Mouse (Mus musculus): ENCODE results near the gene Lrch3.
A peak's percentile ranks its signal among the peaks of the same experiment; 100 is the strongest.
"Not testable (repeated sequence)": the region's sequence is repeated elsewhere in the genome, so short reads cannot be mapped to it uniquely, and the experiment has no call there.

Gene Lrch3

DNA sequence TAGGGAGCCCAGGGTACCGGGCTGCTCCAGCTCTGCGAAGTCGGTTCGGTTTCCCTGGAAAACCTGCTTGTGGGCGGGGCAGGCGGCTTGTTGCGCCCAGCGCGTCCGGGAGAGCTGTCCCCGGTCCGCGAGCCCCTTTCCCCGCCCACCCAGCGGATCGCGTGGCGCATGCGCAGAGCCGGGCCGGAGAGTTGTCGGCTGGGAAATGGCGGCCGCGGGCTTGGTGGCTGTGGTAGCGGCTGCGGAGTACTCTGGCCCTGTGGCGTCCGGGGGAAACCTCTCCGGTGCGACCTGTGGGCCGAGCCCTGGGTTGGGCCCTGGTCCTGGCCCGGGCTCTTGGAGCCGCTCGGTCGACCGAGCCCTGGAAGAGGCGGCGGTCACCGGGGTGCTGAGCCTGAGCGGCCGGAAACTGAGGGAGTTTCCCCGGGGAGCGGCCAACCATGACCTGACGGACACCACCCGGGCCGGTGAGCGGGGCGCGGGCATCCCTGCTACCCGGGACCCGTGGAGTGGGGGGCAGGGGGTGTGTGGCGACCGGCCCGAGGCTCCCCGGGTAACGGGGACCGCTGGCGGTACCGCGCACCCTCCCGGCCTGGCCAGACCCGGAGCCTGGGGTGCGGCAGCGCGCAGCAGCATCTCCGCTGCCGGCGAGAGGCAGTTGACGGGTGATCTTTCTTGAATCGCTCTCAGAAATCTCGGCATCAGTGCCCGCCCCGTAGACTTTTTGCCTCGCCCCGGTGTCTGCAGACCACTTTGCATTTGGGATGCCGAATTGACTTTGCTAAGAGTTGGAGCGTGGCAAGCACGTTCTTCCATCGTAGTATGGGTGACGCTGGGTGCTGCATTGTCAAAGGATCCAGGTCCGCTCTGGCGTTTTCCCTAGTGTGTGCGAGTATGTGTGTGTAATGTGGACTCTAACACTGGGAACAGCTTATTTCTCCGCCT, at the start of gene Lrch3:
Lrch3 (plus strand) TSS at position 164 of the 945 bp plus-strand sequence.
- DNase-seq (ENCODE audit: low spot score in 2 of 2) = peak; percentile 52 to 92

DNA sequence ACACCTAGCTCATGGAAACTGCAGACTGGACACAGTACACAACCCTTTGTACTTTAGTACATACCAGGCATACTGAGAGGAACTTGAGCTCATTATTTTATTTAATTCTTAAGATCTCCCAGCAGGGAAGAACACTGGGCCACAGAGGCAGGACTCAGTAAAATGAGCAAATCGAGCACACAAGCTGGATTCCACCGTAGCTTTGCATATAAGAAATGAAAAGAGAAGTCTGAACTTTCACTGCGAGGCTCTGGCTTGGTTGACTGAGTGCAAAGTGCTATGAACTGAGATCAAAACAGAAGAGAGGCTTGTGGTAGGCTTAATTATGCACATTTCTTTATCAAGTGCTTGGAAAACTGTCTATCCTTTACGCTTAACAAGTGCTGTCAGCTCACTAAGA, 48.5 kb upstream of the Lrch3 start:
- DNase-seq (ENCODE audit: low spot score in 2 of 2) = no peak

DNA sequence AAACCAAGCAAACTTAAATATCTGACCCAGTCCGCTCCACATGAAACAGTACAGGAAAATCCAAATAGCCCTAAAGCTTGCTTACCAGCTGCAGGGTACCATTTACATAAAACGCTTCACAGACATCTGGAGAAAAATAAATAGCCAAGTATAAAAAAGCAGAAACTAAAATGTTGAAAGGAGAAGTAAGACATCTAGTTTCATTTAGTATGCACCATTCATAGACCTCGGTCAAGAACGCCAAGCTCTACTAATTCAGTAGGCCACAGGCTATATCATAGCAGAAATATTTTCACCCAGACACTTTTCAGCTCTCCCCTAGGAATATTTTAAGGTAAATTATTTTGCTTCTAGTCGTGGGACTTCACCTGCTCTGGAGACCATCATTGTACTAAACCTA, 47.2 kb upstream of the Lrch3 start:
- DNase-seq (ENCODE audit: low spot score in 2 of 2) = no peak

DNA sequence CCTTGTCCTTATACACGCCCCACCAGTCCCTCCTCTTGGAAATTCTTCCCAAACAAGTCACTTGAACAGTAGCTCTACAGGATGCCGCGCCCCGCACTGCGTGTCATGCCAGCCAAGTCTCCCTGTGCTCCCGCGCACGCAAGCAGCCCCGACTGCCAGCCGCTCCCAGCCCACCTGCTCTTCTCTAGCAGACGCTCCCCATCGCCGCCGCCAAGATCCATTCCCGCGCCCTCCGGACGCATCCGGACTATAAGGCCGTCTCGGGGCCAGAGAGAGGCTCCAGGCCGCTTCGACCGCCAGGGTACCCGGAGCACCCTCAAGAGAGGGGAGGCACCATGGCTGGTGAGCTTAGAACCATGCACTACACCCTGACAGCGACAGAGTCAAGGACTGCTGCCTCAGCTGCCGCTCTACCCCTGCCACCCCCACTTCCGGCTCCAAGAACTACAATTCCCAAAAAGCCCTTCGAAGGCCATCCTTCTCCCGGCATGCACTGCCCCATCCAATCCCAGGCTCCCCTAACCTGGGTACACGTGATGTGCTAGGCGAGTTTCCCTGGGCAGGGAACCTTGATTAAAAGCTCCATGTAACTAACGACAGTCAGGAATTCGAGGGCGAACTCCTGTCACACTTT, 45.9 kb upstream of the Lrch3 start:
- DNase-seq (ENCODE audit: low spot score in 2 of 2) = peak; percentile 84 to 92

DNA sequence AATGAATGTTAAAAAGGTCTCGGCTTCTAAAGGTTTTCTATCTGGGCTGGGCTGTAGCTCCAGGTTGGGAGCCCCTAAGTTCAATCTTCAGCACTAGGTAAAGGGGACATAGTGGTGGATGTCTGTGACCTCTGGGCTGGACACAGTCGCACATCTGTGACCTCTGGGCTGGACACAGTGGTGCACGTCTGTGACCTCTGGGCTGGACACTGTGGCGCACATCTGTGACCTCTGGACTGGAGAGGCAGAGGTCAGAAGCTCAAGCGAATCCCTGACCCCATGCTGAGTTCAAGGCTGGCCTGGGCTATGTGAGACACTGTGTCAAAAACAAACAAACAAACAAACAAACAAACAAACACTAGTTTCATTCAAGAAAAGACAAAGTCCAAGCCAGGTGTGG, 43.7 kb upstream of the Lrch3 start:
- no peak for DNase-seq (ENCODE audit: low spot score in 2 of 2)

DNA sequence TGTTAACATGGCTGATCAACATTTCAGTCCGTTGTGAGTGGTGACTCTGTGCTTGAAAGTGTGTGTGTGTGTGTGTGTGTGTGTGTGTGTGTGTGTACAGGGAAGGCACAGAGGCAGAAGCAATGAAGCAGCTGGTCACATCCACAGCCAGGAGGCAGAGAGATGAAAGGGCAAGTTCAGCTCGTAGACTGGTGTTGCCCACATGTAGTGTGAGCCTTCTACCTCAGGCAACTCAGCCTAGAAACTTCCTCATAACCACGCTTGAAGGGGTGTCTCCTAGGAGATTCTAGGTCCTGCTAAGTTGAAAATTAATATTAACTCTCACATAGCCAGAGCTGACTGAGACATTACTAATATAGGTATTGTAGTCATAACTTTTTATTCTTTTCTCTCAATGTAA, 40.5 kb upstream of the Lrch3 start:
- DNase-seq (ENCODE audit: low spot score in 2 of 2) = no peak

DNA sequence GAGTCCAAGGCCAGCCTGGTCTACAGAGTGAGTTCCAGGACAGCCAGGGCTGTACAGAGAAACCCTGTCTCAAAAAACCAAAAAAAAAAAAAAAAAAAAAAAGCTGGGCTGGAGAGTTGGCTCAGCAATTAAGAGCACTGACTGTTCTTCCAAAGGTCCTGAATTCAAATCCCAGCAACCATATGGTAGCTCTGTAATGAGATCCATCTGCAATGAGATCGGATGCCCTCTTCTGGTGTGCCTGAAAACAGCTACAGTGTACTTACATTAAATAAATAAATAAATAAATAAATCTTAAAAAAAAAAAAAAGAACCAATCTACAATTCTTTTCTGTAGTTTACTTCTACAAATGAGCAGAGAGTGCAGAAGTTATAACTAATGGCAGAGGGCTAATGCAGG, 38.6 kb upstream of the Lrch3 start:
- DNase-seq (ENCODE audit: low spot score in 2 of 2) = not testable (repeated sequence)

DNA sequence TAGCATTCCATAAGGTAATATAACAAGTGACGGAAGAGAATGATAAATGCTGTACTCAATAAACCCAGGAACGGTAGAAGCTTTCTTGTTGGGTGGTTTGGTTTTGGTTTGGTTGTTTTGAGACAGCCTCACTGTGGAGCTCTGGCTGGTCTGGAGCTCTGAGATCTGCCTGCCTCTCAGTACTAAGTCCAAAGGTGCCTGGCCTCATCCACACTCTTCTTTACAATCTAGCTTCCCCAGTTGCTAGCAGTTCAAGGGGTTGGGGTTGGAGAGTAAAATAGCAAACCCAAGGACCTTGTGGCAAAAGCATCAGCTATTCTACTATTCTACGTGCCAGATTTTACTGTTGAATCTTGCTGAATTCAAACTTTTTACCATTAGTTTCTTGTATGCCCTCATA, 38.1 kb upstream of the Lrch3 start:
- DNase-seq (ENCODE audit: low spot score in 2 of 2) = no peak

DNA sequence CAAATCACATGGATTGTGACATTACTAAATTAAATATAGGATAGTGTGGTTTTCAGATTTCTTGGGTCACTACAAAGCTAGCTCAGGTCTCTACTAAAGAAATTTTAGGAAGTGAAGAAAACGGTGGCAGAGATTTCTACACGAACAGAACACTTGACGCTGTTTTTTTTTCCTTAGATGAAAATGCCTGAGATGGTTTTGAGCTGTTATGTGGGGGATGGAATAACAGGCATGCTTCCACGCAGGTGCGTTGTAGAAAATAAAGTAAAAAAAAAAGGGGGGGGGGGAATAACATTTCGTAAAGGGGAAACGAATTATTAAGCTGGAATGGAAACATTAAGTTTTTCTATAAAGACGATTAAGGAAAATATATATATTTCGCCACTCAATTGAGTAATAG, 37.1 kb upstream of the Lrch3 start:
- no peak for DNase-seq (ENCODE audit: low spot score in 2 of 2)

DNA sequence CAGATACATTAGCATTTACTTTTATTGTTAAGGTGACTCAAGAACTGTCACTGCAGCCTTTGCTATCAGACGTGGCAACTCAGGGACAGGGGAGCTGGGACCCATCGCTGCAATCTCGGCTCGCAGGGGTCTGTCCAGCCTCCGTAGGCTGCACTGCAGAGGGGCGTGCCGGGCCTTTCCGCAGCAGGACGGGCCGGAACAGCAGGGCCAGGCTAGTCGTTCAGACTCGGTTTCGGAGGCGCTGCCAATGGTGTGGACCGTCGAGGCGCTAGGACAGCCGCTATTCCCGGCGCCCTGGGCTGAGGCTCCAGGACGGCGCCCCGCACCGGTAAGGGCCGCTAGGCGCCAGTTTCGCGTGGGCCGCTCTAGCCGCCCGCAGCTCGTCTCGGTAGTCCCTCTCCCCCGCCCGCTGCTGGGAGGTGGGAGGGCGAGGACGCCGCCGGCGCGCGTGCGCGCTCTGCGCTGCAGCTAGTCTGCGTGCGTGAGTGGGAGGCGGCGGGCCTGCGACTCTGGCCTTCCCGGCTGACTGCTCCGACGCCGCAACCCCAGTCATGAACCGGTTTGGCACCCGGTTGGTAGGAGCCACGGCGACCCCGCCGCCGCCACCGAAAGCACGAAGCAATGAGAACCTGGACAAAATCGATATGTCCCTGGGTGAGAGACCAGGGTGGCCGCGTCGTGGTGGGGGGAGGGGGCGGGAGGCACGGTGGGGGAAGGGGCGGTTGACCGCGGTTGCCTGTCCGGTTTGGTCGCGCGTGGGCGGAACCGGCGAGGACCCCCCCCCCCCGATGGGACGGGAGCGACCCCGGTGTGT, 36.4 kb upstream of the Lrch3 start, which contains the start of the genes Fyttd1 and Rubcn:
Fyttd1 (plus strand) TSS at position 158 of the 814 bp plus-strand sequence.
Rubcn (minus strand) TSS at position 424 of the 814 bp plus-strand sequence.
- peak; percentile 90 to 95 for DNase-seq (ENCODE audit: low spot score in 2 of 2)

DNA sequence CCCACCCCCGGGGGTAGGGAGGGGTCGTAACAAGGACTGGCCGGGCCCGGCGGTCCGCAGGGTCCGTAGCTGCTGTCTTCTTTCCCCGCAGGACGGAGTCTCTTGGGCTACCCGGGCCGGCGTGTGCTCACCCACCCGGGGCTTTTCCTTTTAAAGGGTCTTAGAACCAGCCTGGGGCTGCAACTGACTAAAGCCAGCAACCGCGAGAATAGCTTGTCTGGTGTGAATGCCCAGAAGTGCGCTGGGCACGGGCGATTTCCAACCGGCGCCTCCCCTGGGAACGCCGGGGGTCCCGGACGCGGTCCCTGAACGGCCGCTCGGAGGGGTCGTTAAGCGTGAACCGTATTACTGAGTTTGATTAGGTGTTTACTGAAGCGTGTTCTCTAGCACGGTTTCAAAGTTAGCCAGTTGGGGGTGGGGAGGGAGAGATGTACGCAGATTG, 35.7 kb upstream of the Lrch3 start:
- DNase-seq (ENCODE audit: low spot score in 2 of 2) = no peak

DNA sequence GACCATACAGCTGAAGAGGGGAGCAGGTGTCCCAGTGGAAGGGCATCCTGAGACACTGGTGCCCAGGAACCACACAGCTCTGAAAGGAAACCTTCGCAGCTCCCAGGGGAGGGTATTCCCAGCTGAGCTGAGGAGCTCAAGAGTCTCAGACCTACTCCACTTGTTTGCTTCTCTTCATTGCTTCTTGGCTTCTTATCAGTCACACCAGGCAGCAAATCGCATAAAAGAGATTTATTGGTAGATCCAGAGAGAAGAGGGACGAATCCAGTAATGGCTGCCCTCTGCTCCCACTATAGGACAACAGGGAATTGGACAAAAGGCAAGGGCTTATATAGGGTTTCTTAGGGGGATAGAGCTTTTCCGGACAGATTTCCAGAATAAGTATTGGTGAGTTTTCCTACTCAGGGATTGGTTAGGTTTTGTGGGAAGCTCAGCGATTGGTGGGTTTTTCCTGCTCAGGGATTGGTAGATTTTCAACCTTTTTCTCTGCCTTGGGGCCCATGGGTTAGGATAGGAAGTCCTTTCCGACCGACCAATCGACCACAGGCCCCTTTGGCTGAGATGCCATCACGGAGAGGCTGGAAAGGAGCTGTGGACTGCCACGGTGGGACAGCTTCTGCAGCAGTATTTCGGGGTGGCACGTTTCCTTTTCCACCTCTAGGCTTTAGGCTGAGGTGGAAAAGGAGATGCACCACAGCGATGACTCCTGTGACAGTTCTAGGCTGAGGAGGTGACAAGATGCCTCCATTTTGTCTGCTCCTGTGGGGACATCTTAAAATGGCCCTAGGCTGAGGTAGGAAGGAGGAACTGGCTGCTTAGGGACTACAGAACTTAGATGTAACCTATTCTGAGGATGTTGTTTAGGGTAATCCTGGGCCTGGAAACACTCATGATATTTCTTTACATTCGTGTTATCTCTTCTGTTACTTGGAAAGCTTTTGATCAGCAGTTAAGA, 34.7 kb upstream of the Lrch3 start:
- DNase-seq (ENCODE audit: low spot score in 2 of 2) = no peak

DNA sequence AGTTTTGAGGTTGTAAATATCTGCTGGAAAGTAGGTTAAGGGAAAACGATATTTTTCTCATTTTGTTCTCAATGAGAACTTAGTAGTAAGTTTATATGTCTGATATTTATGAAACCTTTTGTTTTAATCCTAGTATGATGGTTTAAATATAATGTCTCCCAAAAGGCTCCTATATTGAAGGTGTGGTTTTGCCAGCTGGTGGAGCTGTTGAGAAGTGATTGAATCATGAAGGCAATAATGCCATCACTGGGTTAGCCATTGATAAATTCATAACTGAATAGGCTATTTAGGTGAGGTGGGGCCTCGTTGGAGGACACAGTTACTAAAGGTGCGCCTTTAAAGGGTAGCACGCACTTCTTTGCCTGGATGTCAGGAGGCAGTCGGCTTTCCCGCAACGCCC, 32.4 kb upstream of the Lrch3 start:
- DNase-seq (ENCODE audit: low spot score in 2 of 2) = no peak

DNA sequence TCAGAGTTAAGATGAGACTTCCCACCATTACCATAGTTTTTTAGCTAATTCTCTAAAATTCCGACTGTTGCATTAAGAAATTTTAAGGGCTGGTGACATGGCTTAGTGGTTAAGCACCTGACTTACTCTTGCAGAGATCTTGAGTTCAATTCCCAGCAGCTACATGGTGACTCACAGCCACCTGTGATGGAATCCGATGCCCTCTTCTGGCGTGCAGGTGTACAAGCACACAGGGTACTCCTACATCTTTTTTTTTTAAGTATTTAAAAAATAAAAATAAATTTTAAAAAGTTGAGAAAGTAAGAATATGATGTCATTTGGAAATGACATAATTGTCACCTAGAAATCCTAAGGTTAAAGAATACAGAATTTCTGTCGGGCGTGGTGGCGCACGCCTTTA, 25.9 kb upstream of the Lrch3 start:
- no peak for DNase-seq (ENCODE audit: low spot score in 2 of 2)

DNA sequence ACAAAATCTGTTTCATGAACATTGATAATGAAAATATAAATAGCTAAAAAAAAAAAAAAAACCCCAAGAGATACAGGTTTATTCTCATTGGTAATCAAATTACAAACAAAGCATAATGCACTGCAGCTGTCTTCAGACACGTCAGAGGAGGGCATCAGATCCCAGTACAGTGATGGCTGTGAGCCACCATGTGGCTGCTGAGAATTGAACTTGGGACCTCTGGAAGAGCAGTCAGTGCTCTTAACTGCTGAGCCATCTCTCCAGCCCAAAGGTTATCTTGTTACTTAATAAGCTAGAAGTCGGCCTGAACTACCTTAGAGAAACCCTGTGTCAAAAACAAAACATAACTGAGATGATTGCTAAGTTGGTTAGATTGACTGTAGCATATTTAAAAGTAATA, 24.0 kb upstream of the Lrch3 start:
- no peak for DNase-seq (ENCODE audit: low spot score in 2 of 2)

DNA sequence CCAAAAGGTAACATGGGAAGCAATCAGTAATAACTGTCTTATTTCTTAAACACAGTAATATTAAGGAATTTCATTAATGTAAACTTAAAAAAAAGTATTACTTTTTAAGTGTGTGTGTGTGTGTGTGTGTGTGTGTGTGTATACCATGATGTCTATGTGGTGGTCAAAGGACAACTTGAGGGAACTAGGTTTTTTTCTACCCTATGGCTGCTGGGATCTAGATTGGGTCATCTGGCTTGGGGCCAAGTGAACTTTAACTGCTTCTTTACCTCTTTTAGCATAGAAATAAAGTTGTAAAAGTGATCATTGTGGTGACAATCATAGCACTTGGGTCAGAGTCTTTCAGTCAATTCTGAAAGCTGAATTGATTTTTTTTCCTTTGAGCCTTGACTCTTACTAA, 17.8 kb upstream of the Lrch3 start:
- DNase-seq (ENCODE audit: low spot score in 2 of 2) = no peak

DNA sequence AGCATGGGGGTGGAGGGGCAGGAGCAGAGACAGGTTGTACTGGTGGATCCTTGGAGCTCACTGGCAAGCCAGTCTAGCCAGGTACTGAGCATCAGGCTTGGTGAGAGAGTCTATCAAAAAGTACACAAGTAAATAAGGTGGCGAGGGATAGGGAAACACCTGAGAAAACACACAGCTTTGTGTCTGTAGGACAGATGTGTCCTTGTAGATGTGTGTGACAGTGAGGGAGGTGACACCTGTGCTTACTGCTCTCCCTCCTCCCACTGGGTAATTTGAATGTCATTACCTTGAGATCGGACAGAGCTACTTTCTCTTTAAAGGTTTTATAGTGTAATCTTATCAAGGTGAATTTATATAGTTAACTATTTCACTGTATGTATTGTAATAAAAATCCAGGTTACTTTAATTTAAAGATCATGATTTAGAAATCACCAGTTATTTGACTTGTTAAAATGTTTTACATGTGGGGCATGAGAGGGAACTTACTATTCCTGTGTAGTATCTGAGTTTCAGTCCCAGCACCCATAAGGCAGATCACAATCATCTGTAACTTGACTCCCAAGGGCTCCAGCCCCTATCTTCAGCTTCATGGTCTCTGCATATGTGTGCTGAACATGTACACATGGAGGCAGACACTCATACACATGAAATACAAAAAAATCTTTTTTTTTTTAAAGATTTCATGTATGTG, 12.4 kb upstream of the Lrch3 start:
- DNase-seq (ENCODE audit: low spot score in 2 of 2) = no peak

DNA sequence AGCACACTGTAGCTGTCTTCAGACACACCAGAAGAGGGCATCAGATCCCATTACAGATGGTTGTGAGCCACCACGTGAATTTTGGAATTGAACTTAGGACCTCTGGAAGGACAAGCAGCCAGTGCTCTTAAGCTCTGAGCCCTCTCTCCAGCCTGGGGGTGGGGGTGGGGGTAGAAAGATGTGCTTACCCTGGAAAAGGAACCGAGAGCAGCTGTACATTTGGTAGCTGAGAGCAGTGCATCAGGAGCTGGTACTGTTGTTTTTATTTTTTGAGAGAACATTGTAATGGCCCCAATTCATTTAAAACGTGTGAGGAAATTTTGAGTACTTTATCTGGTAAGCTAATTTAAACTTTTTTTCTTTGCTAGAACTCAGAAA, 11.9 kb upstream of the Lrch3 start:
- DNase-seq (ENCODE audit: low spot score in 2 of 2) = no peak

DNA sequence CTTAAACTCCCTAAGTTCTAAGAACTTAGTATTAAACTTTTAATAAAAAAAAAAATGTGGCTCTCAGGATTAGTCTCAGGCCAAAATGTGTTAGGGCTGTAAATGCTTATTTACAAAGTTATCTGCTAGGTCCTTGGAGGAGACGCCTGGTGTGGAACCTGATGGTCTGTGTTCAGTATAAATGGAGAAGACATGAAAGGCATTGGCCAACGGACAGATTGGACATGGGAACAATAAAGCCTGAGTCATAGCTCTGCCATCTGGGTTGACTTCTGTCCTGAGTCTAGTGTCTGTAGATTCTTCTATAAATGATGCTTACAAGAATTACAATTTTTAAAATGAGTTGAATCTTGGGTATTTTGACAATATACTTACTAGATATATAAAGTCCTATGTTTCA, 7.7 kb upstream of the Lrch3 start:
- DNase-seq (ENCODE audit: low spot score in 2 of 2) = no peak

DNA sequence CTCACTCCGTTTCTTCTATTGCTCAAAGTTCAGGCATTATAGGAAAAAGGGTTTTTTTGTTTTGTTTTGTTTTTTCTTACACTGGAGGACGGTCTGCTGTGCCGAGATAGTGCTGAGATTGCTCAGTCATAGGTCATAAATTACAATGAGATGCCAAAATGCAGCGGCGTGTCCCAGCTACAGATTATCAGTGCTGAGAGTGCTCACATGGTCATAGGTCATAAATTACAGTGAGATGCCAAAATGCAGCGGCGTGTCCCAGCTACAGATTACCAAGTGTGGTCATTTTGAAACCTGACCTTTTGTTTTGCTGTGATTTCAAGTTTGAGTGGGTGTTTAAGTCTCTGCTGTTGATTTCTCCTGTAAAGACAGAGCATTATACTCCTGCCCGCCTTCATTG, 7.2 kb upstream of the Lrch3 start:
- DNase-seq (ENCODE audit: low spot score in 2 of 2) = no peak
